Mouse (Mus musculus) thymus, postnatal 4 days (tissue): ENCODE measurements at regions not wholly inside any gene's neighbourhood (a gene's known extent, or its start where the extent isn't known, plus 50 kb on each side); places are given as distances from the start of the nearest gene placed in this dataset.

ENCODE experiments used
- DNase-seq: peaks from one replicate; pipeline ENCODE4 v3.0.0; 2021

GRCm38 (mm10) chr13:61710823-61711222, 140.9 kb upstream of the Cts3 start:
- peak; percentile 18 for DNase-seq

- DNase-seq, result no peak
Observed at GRCm38 (mm10) chr13:61665729-61666128, 95.8 kb upstream of the Cts3 start.
